Mouse (Mus musculus) heart, postnatal 0 days (tissue): Measurements from ENCODE around the gene Lima1. TPM values are rescaled to one million over a fixed set of nuclear protein-coding genes. Genes with fewer than 3 reads are reported as not detected.
"Not testable (repeated sequence)": the region's sequence is repeated elsewhere in the genome, so short reads cannot be mapped to it uniquely, and the experiment has no call there.

Experiments
- ATAC-seq: fragments of 200-750 bp; cut with Nextera tagmentation; 2 replicates; pipeline ENCODE4 v1.8.0; 2017; ENCODE audit warnings: low read depth, moderate number of reproducible peaks, moderate library complexity; ENCODE audit not compliant: insufficient read depth
- DNase-seq: peaks from one replicate; pipeline ENCODE4 v3.0.0-alpha.2; 2016; ENCODE audit warnings: low spot score
- H3K27ac ChIP-seq: fragments of 300-500 bp; sonication (generic); 2 replicates; pipeline ENCODE4 v1.5.1; 2014; ENCODE audit warnings: low read depth, mild to moderate bottlenecking
- H3K27me3 ChIP-seq: fragments of 300-500 bp; sonication (generic); 2 replicates; pipeline ENCODE4 v1.6.1; 2014; ENCODE audit warnings: low read length, mixed read lengths; ENCODE audit not compliant: control insufficient read depth, insufficient read depth
- H3K36me3 ChIP-seq: fragments of 300-500 bp; sonication (generic); replicated peaks from 2 replicates; pipeline ENCODE4 v1.6.1; 2014; ENCODE audit warnings: low read length, mixed read lengths; ENCODE audit not compliant: control insufficient read depth, insufficient read depth
- H3K4me1 ChIP-seq: fragments of 300-500 bp; sonication (generic); 2 replicates; pipeline ENCODE4 v1.6.1; 2014; ENCODE audit warnings: antibody characterized with exemption; ENCODE audit not compliant: control insufficient read depth, insufficient read depth
- H3K4me2 ChIP-seq: fragments of 300-500 bp; sonication (generic); 2 replicates; pipeline ENCODE4 v1.6.1; 2014; ENCODE audit warnings: low read depth, mild to moderate bottlenecking, low read length, moderate library complexity
- H3K4me3 ChIP-seq: fragments of 300-500 bp; sonication (generic); 2 replicates; pipeline ENCODE4 v1.5.1; 2014; ENCODE audit warnings: low read depth, low read length
- H3K9ac ChIP-seq: fragments of 300-500 bp; sonication (generic); replicated peaks from 2 replicates; pipeline ENCODE4 v1.6.1; 2014; ENCODE audit warnings: low read depth, low read length, mixed read lengths
- H3K9me3 ChIP-seq: fragments of 300-500 bp; sonication (generic); replicated peaks from 2 replicates; pipeline ENCODE4 v1.6.1; 2016; ENCODE audit warnings: low read length; ENCODE audit not compliant: control insufficient read depth
- CTCF ChIP-seq: IDR thresholded peaks from 2 replicates; pipeline ENCODE4 v1.5.1; 2016; ENCODE audit warnings: antibody characterized with exemption, control low read depth, low read depth
- EP300 ChIP-seq: IDR thresholded peaks from 2 replicates; pipeline ENCODE4 v1.6.1; 2016; ENCODE audit warnings: antibody characterized with exemption, low read depth
- WGBS: fragments of 180-500 bp; shearing (Covaris S2); extraction: QIAGEN DNeasy Blood & Tissue Kit; methylation state at CpG from one replicate; pipeline ENCODE4 v1.1.7; 2014; 5-methylcytosine and 5-hydroxymethylcytosine counted together
- polyA plus RNA-seq: library from polyadenylated mRNA; unstranded; fragments of >200 nt; fragmentation: Nextera tagmentation; extraction: Ambion mirVana; gene quantifications from 2 replicates; pipeline ENCODE4 v1.2.1, GENCODE M21; 2015
- total RNA-seq: library from RNA; depleted of rRNA; stranded (reverse); fragments of >200 nt; gene quantifications from 2 replicates; pipeline ENCODE4 v1.2.3, GENCODE M21; 2014; ENCODE audit warnings: low replicate concordance

Lima1 gene
- total and polyA plus RNA-seq, 2 experiments from 2014 or later = 12.6 to 12.7 TPM

DNA sequence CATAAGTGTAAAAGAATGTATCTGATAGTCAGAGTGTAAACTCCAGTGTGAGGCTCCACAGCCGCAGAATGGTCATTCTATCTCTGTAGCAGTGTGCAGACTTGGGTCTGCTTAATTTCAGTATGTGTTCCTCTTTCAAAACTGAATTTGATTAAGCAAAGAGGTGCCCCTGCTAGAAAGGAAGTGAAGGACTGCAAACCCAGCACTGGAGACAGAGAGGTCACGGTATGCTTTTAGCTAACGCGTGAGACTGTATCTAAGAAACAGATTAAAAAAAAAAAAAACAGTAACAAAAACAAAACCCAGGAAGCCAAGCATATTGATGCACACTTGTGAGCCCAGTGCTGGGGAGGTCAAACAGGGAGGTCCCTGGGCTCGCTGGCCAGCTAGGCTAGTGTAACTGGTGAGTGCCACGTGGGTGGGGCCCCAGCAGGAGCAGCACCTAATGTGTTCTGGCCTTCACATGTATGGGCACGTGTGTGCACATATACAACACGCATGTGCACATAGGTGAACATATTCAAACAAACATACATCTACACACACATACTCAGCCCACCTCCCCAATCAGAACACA, 51.8 kb downstream of the Lima1 start:
- no peaks in the 10 kb centered on the region for H3K27me3 ChIP-seq
- no peak overlapping the region for H3K27ac ChIP-seq
- no peaks in the 10 kb centered on the region for H3K9me3 ChIP-seq
- H3K4me1 ChIP-seq = no peaks in the 10 kb centered on the region
- H3K9ac ChIP-seq = no peak overlapping the region
- 48% methylated on average over 8 of the region's 8 CpGs for WGBS
- ATAC-seq = no peak
- H3K4me2 ChIP-seq = no peak overlapping the region
- no peaks in the 10 kb centered on the region for H3K36me3 ChIP-seq
- DNase-seq = no peak
- no peak for TF ChIP-seq EP300
- TF ChIP-seq CTCF = no peak
- no peak overlapping the region for H3K4me3 ChIP-seq

GRCm38 (mm10) chr15:99822501-99822900, 52.8 kb downstream of the Lima1 start:
- H3K27ac ChIP-seq = not testable (repeated sequence)
- WGBS = 86% methylated on average over 13 of the region's 13 CpGs

GRCm38 (mm10) chr15:99819621-99820279, 55.5 kb downstream of the Lima1 start:
- Histone ChIP-seq H3K9ac (peak overlapping the region; percentile 61), H3K27me3 (no peaks in the 10 kb centered on the region), H3K4me2 (peak overlapping the region; percentile 65), H3K27ac (peak overlapping the region; percentile 87), H3K4me3 (peak overlapping the region; percentile 54), H3K9me3 (no peaks in the 10 kb centered on the region), H3K4me1 (no peaks in the 10 kb centered on the region), H3K36me3 (0 out of 2 replicates have a peak, but pooled peaks cover 4% of the 10 kb centered on the region)
- DNase-seq (peak; percentile 81), ATAC-seq (peak; percentile 59)
- TF ChIP-seq CTCF (0 out of 2 replicates have a peak, but pooled peaks have one; percentile 14), EP300 (no peak)
- 9% methylated on average over 14 of the region's 14 CpGs for WGBS

More at GRCm38 (mm10) chr15:99822501-99822900, 52.8 kb downstream of the Lima1 start:
- H3K9me3 ChIP-seq, H3K4me2 ChIP-seq, H3K9ac ChIP-seq, H3K27me3 ChIP-seq, DNase-seq, H3K4me3 ChIP-seq, H3K4me1 ChIP-seq, ATAC-seq, H3K36me3 ChIP-seq: not testable (repeated sequence)

- Histone ChIP-seq H3K36me3 (0 out of 2 replicates have a peak, but pooled peaks cover 4% of the 10 kb centered on the region), H3K9me3 (no peaks in the 10 kb centered on the region), H3K4me1 (no peaks in the 10 kb centered on the region), H3K9ac (peak overlapping the region; percentile 61), H3K27ac (peak overlapping the region; percentile 87), H3K4me3 (peak overlapping the region; percentile 54), H3K27me3 (no peaks in the 10 kb centered on the region), H3K4me2 (peak overlapping the region; percentile 65)
- ATAC-seq (no peak), DNase-seq (no peak)
- no peak for TF ChIP-seq CTCF
- no peak for TF ChIP-seq EP300
- WGBS = 9% methylated on average over 6 of the region's 6 CpGs
Observed at GRCm38 (mm10) chr15:99819109-99819440, 56.2 kb downstream of the Lima1 start.

GRCm38 (mm10) chr15:99818321-99819108, 56.7 kb downstream of the Lima1 start:
- H3K36me3 ChIP-seq = 0 out of 2 replicates have a peak, but pooled peaks cover 9% of the 10 kb centered on the region
- peak; percentile 63 for DNase-seq
- peak; percentile 56; the same call in 1 of the 2 replicates for ATAC-seq
- H3K9ac ChIP-seq = peak overlapping the region; percentile 61
- H3K27ac ChIP-seq = peak overlapping the region; percentile 87
- H3K27me3 ChIP-seq = no peaks in the 10 kb centered on the region
- no peak for TF ChIP-seq CTCF
- no peaks in the 10 kb centered on the region for H3K9me3 ChIP-seq
- no peaks in the 10 kb centered on the region for H3K4me1 ChIP-seq
- WGBS = 15% methylated on average over 13 of the region's 13 CpGs
- H3K4me2 ChIP-seq = peak overlapping the region; percentile 65
- peak overlapping the region; percentile 54 for H3K4me3 ChIP-seq
